Mouse (Mus musculus) limb, embryonic 11.5 days (tissue): ENCODE results near the gene Nfkbil1. TPM values are rescaled to one million over a fixed set of nuclear protein-coding genes. Genes with fewer than 3 reads are reported as not detected.
A peak's percentile ranks its signal among the peaks of the same experiment; 100 is the strongest.

Experiments
- ATAC-seq: fragments of 200-750 bp; cut with Nextera tagmentation; 2 replicates; pipeline ENCODE4 v1.8.0; 2017; ENCODE audit warnings: low read depth; ENCODE audit not compliant: insufficient number of reproducible peaks, low FRiP score, low TSS enrichment
- DNase-seq: peaks from one replicate; pipeline ENCODE4 v3.0.0-alpha.2; 2015; ENCODE audit warnings: low spot score
- H3K27ac ChIP-seq: fragments of 300-500 bp; sonication (generic); replicated peaks from 2 replicates; pipeline ENCODE4 v1.5.1; 2014; ENCODE audit warnings: low read depth, mild to moderate bottlenecking, low read length
- H3K27me3 ChIP-seq: fragments of 300-500 bp; sonication (generic); 2 replicates; pipeline ENCODE4 v1.6.1; 2014; ENCODE audit warnings: mild to moderate bottlenecking, low read length, mixed read lengths; ENCODE audit not compliant: control insufficient read depth, insufficient read depth
- H3K36me3 ChIP-seq: fragments of 300-500 bp; sonication (generic); 2 replicates; pipeline ENCODE4 v1.6.1; 2014; ENCODE audit warnings: mild to moderate bottlenecking, low read length, moderate library complexity, mixed read lengths; ENCODE audit not compliant: control insufficient read depth, insufficient read depth
- H3K4me1 ChIP-seq: fragments of 300-500 bp; sonication (generic); 2 replicates; pipeline ENCODE4 v1.6.1; 2014; ENCODE audit warnings: low read length, mixed read lengths; ENCODE audit not compliant: control insufficient read depth, insufficient read depth
- H3K4me2 ChIP-seq: fragments of 300-500 bp; sonication (generic); 2 replicates; pipeline ENCODE4 v1.6.1; 2014; ENCODE audit warnings: low read depth, mild to moderate bottlenecking, moderate library complexity; ENCODE audit not compliant: severe bottlenecking
- H3K4me3 ChIP-seq: fragments of 300-500 bp; sonication (generic); 2 replicates; pipeline ENCODE4 v1.5.1; 2014; ENCODE audit warnings: low read depth, low read length
- H3K9ac ChIP-seq: fragments of 300-500 bp; sonication (generic); 2 replicates; pipeline ENCODE4 v1.6.1; 2014; ENCODE audit warnings: mild to moderate bottlenecking, low read length
- H3K9me3 ChIP-seq: fragments of 300-500 bp; sonication (generic); 2 replicates; pipeline ENCODE4 v1.6.1; 2016; ENCODE audit warnings: low read length; ENCODE audit not compliant: control insufficient read depth
- WGBS: fragments of 180-500 bp; shearing (Covaris S2); extraction: QIAGEN DNeasy Blood & Tissue Kit; methylation state at CpG from one replicate; pipeline ENCODE4 v1.1.7; 2014; 5-methylcytosine and 5-hydroxymethylcytosine counted together
- polyA plus RNA-seq: library from polyadenylated mRNA; unstranded; fragments of >200 nt; fragmentation: Nextera tagmentation; extraction: Ambion mirVana; gene quantifications from 2 replicates; pipeline ENCODE4 v1.2.1, GENCODE M21; 2014

Nfkbil1 gene
- polyA plus RNA-seq, 1 experiment from 2014 or later, result 4.0 TPM

DNA sequence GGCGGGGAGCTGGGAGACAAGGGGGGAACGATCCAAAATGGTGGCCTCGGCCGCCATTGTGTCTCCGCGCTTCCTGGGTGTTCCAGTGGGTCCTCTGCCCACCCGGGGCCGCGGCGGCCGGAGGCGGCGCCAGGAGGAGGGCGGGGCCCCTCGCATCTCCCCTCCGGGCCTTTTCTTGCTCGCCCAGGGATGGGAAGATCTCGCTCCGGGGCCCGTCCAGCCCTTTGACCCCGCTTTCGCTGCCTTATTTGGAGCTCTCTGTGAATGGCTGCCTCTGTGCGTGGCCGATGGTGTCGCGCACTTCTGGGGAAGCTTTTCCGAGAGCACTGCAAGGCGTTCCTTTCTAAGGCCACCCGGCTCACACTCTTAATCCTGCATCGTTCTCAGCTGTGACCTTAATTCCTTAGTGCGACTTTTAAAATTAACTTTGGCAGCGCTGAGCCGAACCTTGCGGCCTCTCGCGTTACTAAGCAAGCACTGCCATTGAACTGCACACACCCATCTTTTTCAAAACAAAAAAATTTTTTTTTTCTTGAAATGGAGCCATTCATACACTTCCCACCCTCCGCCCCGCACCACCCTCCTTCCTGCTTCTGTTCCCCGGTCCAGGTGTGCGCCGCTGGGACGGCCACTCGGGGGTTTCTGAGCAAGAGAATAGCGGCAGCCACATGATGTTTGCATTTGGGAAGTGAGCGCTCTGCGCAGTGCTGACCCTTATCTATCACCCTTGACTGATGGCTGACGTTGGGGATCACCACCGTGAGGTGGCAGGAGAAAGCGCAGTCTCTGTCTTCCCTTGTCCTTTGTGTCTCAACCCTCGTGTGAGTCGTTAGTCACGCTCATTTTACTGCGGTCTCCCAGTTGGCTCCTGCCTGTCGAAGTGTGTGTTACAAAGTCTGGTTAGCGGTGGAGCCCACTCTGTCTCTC, 6.7 kb upstream of the Nfkbil1 start:
- DNase-seq (peak; percentile 63), ATAC-seq (peak; percentile 27; the same call in 1 of the 2 replicates)
- no peaks in the 10 kb centered on the region for H3K27me3 ChIP-seq
- peak overlapping the region; percentile 94 for H3K4me2 ChIP-seq
- WGBS, result under 1% methylated on average over 55 of the region's 55 CpGs
- H3K27ac ChIP-seq, result peak overlapping the region; percentile 98
- peak overlapping the region; percentile 98 for H3K4me3 ChIP-seq
- H3K9ac ChIP-seq, result peak overlapping the region; percentile 100
- H3K9me3 ChIP-seq, result no peaks in the 10 kb centered on the region
- peaks cover 22% of the 10 kb centered on the region for H3K4me1 ChIP-seq
- H3K36me3 ChIP-seq, result peaks cover 36% of the 10 kb centered on the region

DNA sequence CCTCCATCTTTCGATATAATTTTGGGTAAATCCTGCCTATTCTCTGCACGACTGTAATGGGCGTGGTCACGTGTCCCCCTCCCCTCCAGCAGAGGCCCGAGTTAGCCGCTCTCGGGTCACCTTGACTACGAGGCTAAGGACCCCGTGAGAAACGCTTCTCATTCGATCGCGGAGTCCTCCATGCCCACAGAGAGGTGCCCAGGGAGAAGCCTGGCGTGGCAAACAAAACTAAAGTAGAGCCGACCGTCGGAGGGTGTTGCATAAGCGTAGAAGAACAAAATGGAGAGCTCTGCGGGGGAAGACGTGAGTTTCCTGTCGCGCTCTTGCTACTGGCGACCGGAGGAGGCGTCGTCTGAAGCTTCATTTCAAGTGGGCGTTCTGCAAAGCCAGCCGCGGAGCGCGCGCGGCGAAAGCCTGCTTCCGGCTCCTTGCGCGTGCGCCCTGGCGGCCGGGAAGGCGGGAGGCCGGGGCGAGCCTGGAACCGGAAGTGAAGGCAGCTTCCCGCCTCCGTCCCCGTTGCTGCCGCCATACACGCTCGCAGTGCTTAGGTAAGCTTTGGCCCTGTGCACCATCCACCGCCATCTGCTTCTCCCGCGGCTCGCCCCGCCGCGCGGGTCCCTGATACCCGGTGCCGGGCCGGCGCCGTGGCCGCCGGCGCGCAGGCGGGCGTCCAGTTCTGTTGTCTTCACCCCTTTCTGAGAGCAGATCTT, 5.9 kb upstream of the Nfkbil1 start, which contains the start of gene Ddx39b:
Gene Ddx39b, plus strand, starts transcription at position 442 of the 710 bp plus-strand sequence.
- Histone ChIP-seq H3K27ac (peak within 1 kb of the TSS; percentile 98), H3K9me3 (no peaks in the 10 kb centered on the region), H3K4me1 (peaks cover 22% of the 10 kb centered on the region), H3K4me2 (peak within 1 kb of the TSS; percentile 94), H3K4me3 (peak within 1 kb of the TSS; percentile 98), H3K27me3 (no peaks in the 10 kb centered on the region), H3K9ac (peak within 1 kb of the TSS; percentile 100), H3K36me3 (peaks cover 28% of the 10 kb centered on the region)
- whole genome bisulfite sequencing, result under 1% methylated on average over 69 of the region's 69 CpGs
- ATAC-seq (peak; percentile 91), DNase-seq (peak; percentile 96)

DNA sequence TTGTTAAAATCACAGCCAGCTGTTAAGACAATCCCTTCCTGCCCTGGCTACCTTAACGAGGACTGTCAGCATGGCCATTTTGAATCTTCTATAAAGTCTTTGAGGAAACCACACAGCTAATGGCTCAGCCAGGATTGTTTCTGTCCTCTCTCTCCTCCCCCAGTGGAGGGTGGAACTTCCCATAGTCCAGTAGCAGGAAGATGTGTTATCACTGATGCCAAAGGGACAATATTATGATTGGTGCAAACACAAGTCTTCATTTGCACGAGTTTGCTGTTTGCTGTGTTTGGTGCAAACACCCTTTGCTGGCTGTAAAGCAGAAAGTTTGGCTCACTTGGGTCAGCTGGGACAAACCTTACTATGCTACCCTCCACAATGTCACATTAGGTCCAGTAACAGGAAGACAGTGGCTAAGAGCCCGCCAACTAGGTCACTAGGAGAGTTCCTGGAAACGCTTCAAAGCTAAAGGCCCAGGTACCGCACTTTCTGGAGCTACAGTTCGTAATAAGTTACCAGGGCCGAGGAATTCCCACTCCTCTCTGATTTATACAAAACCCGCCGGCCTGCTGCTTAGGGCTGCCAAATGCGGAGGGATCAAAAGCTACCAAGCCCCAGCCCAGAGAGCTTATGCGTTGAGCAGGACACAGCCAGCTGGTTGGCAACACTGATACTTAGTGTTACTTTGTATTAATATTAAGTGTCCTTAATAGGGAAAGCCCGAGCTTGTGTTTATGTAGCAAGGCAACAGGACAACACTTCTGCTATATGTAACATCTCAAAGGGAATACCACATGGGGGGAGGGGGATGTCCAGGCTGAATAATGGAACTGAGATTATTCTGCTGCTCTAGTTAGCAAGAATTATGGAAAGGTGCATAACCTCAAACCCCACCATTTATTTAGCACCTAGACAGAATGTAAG, 5.1 kb upstream of the Nfkbil1 start:
- Histone ChIP-seq H3K36me3 (peaks cover 21% of the 10 kb centered on the region), H3K4me3 (peak overlapping the region; percentile 98), H3K9me3 (no peaks in the 10 kb centered on the region), H3K4me1 (peaks cover 22% of the 10 kb centered on the region), H3K27ac (peak overlapping the region; percentile 14; the same call in 1 of the 2 replicates), H3K27me3 (no peaks in the 10 kb centered on the region), H3K9ac (peak overlapping the region; percentile 100), H3K4me2 (peak overlapping the region; percentile 94)
- ATAC-seq (peak; percentile 6; the same call in 1 of the 2 replicates), DNase-seq (no peak)
- 31% methylated on average over 12 of the region's 12 CpGs for WGBS

DNA sequence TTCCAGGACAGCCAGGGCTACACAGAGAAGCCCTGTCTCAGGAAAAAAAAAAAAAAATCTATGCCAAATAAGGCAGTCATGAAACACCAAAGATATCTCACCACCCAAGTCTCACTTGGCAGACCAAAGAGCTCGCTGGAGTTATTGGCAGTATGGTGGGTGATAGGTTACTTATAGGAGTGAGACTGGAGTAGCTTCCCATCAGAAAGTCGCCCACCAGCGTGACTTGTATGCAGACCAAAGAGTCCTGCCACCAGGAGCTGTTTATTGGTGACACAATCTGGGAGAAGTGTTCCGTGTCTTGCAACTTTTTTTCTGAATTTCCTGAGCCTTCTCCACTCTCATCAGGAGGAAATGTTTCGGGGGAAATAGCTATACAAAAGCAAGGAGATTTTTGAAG, 4.1 kb upstream of the Nfkbil1 start:
- Histone ChIP-seq H3K27me3 (no peaks in the 10 kb centered on the region), H3K9ac (no peak overlapping the region), H3K9me3 (no peaks in the 10 kb centered on the region), H3K4me2 (no peak overlapping the region), H3K4me3 (no peak overlapping the region), H3K27ac (no peak overlapping the region), H3K4me1 (peaks cover 18% of the 10 kb centered on the region), H3K36me3 (peaks cover 13% of the 10 kb centered on the region)
- DNase-seq (no peak), ATAC-seq (no peak)
- 81% methylated on average over 5 of the region's 5 CpGs for WGBS

DNA sequence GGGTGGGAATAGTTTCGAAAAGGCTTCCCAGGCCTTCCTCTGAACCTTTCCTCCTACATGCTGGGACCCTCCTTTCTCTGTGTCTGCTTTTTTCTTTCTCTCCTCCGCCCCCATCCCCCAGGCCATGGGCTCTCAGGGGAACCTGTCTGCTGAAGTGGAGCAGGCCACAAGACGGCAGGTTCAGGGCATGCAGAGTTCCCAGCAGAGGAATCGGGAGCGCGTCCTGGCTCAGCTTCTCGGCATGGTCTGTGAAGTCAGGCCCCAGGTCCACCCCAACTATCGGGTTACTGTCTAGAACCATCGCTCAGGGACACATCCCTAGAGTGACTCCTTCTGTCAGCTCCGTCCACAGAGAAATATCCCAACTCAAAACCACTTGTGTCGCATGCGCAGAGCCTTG, 1.9 kb upstream of the Nfkbil1 start:
- no peak overlapping the region for H3K4me2 ChIP-seq
- H3K4me3 ChIP-seq, result no peak overlapping the region
- DNase-seq, result no peak
- no peak overlapping the region for H3K27ac ChIP-seq
- H3K9ac ChIP-seq, result no peak overlapping the region
- no peaks in the 10 kb centered on the region for H3K9me3 ChIP-seq
- WGBS, result 88% methylated on average over 12 of the region's 12 CpGs
- H3K27me3 ChIP-seq, result no peaks in the 10 kb centered on the region
- H3K4me1 ChIP-seq, result peaks cover 8% of the 10 kb centered on the region; the same call in 1 of the 2 replicates
- ATAC-seq, result no peak
- H3K36me3 ChIP-seq, result no peaks in the 10 kb centered on the region; the same call in 1 of the 2 replicates

DNA sequence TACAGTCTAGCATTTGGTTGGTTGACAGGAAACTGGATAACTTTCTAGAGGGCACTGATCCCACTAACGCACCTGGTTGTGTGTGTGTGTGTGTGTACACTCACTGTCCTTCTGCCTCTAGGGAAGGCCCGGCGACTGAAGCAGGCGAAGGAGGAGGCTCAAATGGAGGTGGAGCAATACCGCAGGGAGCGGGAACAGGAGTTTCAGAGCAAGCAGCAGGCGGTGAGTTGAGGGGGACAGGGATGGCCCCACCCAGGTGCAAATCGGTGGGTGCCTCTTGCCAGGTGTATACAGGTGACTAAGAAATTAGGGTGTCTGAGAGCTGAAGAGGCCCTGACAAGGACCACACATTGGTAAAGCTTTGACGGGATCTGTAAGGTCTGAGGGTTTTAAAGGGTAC, 1.4 kb upstream of the Nfkbil1 start:
- no peak overlapping the region for H3K27ac ChIP-seq

DNA sequence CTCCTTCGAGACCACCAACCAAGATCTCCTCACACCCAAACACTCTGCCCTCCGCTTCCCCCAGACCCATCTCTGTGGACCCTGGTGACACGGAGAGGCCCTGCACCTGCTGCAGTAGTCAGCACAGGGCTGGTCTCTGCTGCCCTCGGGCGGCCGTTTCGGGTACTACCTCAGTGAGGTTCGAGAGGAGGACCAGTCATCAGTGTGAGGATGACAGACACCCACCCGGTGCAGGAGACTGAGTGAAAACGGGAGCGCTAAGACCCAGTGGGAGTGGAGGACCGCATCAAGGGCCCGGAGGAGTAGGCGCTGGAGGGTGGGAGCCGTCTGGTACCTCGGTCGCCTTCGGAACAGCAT, 776 bp upstream of the Nfkbil1 start:
- Histone ChIP-seq H3K36me3 (no peaks in the 10 kb centered on the region; the same call in 1 of the 2 replicates), H3K9ac (no peak overlapping the region), H3K27me3 (no peaks in the 10 kb centered on the region), H3K4me3 (peak overlapping the region; percentile 49), H3K27ac (peak overlapping the region; percentile 84), H3K4me2 (peak overlapping the region; percentile 89), H3K4me1 (peaks cover 8% of the 10 kb centered on the region; the same call in 1 of the 2 replicates), H3K9me3 (no peaks in the 10 kb centered on the region)
- 1% methylated on average over 18 of the region's 18 CpGs for WGBS
- DNase-seq (peak; percentile 100), ATAC-seq (peak; percentile 67)

More for the DNA sequence above, 1.4 kb upstream of the Nfkbil1 start:
- no peak overlapping the region for H3K4me3 ChIP-seq
- no peak overlapping the region; the same call in 1 of the 2 replicates for H3K4me2 ChIP-seq
- ATAC-seq (no peak), DNase-seq (no peak)
- no peaks in the 10 kb centered on the region for H3K27me3 ChIP-seq
- peaks cover 8% of the 10 kb centered on the region; the same call in 1 of the 2 replicates for H3K4me1 ChIP-seq
- H3K9ac ChIP-seq, result no peak overlapping the region
- WGBS, result 73% methylated on average over 9 of the region's 9 CpGs
- no peaks in the 10 kb centered on the region; the same call in 1 of the 2 replicates for H3K36me3 ChIP-seq
- H3K9me3 ChIP-seq, result no peaks in the 10 kb centered on the region
